Mouse (Mus musculus): ENCODE results near the gene Rsph14.

DNA sequence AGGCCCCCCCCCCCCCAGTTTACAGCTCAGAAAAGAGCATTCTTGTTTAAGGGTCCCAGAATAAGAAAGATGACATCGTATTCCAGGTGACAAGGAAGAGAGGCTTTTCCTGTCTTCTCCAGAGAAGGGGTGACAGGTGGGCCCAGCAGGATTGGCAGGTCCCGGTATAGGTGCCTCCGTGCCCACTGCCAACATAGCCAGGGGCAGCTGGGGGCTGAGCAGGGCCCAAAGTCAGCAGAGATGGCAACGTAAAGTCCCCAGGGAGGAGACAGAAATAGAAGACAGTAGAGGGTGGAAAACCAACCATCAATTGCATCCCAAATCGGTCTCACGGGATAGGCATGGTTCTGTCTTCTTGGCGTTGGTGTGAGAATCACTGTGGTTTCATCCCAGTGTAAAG is 16.3 kb upstream of the Rsph14 start:
- TF ChIP-seq POLR2A (IDR thresholded peaks at IDR 0.05; ENCODE audit: borderline replicate concordance, low read depth, low read length) (no peak), CTCF (IDR thresholded peaks at IDR 0.05; ENCODE audit: low read depth, low read length) (no peak)

Measured in bone marrow macrophage, adult 2 months (primary cell).